Mouse (Mus musculus) liver, embryonic 11.5 days (tissue): ENCODE results near the gene Ifitm6. TPM values are rescaled to one million over a fixed set of nuclear protein-coding genes. Genes with fewer than 3 reads are reported as not detected.
"Not testable (repeated sequence)": the region's sequence is repeated elsewhere in the genome, so short reads cannot be mapped to it uniquely, and the experiment has no call there.

Experiments
- ATAC-seq: fragments of 200-750 bp; cut with Nextera tagmentation; replicated peaks from 2 replicates; pipeline ENCODE4 v1.8.0; 2017; ENCODE audit warnings: moderate number of reproducible peaks, mild to moderate bottlenecking, moderate TSS enrichment, moderate library complexity; ENCODE audit not compliant: low FRiP score
- DNase-seq: peaks from one replicate; pipeline ENCODE4 v3.0.0-alpha.2; 2017; ENCODE audit warnings: low spot score
- H3K27ac ChIP-seq: fragments of 300-500 bp; sonication (generic); 2 replicates; pipeline ENCODE4 v1.5.1; 2014; ENCODE audit warnings: mild to moderate bottlenecking, low read depth, low read length, control low read depth
- H3K27me3 ChIP-seq: fragments of 300-500 bp; sonication (generic); replicated peaks from 2 replicates; pipeline ENCODE4 v1.6.1; 2014; ENCODE audit warnings: low read length, mixed read lengths; ENCODE audit not compliant: control insufficient read depth, insufficient read depth
- H3K36me3 ChIP-seq: fragments of 300-500 bp; sonication (generic); 2 replicates; pipeline ENCODE4 v1.6.1; 2014; ENCODE audit warnings: mild to moderate bottlenecking, low read length, moderate library complexity, mixed read lengths; ENCODE audit not compliant: control insufficient read depth, insufficient read depth
- H3K4me1 ChIP-seq: fragments of 300-500 bp; sonication (generic); replicated peaks from 2 replicates; pipeline ENCODE4 v1.6.1; 2014; ENCODE audit warnings: low read length, mixed read lengths; ENCODE audit not compliant: control insufficient read depth, insufficient read depth
- H3K4me2 ChIP-seq: fragments of 300-500 bp; sonication (generic); 2 replicates; pipeline ENCODE4 v1.6.1; 2014; ENCODE audit warnings: mild to moderate bottlenecking, control low read depth, moderate library complexity
- H3K4me3 ChIP-seq: fragments of 300-500 bp; sonication (generic); 2 replicates; pipeline ENCODE4 v1.5.1; 2014; ENCODE audit warnings: low read depth, low read length, control low read depth
- H3K9ac ChIP-seq: fragments of 300-500 bp; sonication (generic); 2 replicates; pipeline ENCODE4 v1.6.1; 2014; ENCODE audit warnings: low read depth, low read length, control low read depth
- H3K9me3 ChIP-seq: fragments of 300-500 bp; sonication (generic); 2 replicates; pipeline ENCODE4 v1.6.1; 2016; ENCODE audit warnings: low read length, inconsistent platforms, mixed read lengths; ENCODE audit not compliant: control insufficient read depth
- WGBS: fragments of 180-500 bp; shearing (Covaris S2); extraction: QIAGEN DNeasy Blood & Tissue Kit; methylation state at CpG from one replicate; pipeline ENCODE4 v1.1.7; 2014; 5-methylcytosine and 5-hydroxymethylcytosine counted together
- polyA plus RNA-seq: library from polyadenylated mRNA; unstranded; fragments of >200 nt; fragmentation: Nextera tagmentation; extraction: Ambion mirVana; gene quantifications from 2 replicates; pipeline ENCODE4 v1.2.1, GENCODE M21; 2014

The Ifitm6 gene
- polyA plus RNA-seq, 1 experiment from 2014 or later: 0.90 TPM

DNA sequence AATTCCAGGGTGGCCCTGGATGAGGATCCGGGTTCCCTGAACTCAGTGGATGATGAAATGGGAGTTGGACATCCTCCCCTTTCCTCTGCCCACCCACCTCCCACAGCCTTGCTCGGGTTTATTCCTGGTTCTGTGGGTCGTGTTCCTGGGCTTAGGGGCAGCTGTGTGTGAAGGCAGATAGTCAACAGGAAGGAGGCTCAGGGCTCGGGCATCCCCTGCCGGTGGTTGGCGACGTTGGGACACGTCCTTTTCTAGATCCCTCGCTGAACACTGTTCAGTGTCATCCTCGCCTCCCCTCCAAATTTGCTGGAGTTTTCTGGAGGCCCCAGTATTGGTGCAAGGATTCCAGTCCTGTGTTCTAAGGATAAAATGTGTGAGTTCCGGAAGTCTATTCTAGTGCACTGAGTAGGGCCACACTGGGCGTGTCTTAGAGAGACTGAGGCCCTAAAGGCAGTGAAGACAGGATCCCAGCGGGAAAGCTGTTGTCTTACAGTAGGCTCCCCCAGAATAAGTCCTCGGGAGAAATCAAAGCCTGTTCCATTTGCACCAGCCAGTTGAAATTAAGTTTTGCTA is 26.5 kb downstream of the Ifitm6 start:
- ATAC-seq (no peak), DNase-seq (no peak)
- WGBS: 60% methylated on average over 14 of the region's 14 CpGs
- H3K27me3 ChIP-seq: no peaks in the 10 kb centered on the region
- H3K4me2 ChIP-seq: no peak overlapping the region
- H3K27ac ChIP-seq: no peak overlapping the region
- no peak overlapping the region for H3K9ac ChIP-seq
- H3K36me3 ChIP-seq: no peaks in the 10 kb centered on the region
- H3K4me3 ChIP-seq: no peak overlapping the region
- H3K4me1 ChIP-seq: 0 out of 2 replicates have a peak, but pooled peaks cover 2% of the 10 kb centered on the region
- H3K9me3 ChIP-seq: no peaks in the 10 kb centered on the region

DNA sequence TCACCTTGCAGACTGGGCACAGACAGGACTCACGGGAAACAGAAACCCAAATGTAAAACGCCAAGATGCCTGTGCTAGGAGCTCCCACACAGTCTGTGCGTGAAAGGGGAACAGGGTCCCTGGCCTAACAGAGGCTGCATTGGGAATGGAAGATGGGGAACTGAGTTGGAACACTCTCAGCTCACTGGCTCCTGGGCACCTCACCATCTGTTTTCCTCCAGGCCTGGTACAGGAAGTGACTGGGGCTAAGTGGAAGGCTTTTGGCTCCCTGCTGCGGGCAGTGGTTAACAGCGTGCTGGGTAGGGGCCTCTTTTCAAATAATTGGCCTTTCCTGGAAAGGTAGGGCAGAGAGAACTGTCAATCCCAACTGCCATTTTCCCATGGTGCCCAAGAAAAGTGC is 27.1 kb downstream of the Ifitm6 start:
- H3K9ac ChIP-seq: 0 out of 2 replicates have a peak overlapping the region, but pooled peaks have one; percentile 9
- H3K27me3 ChIP-seq: no peaks in the 10 kb centered on the region
- H3K4me1 ChIP-seq: 0 out of 2 replicates have a peak, but pooled peaks cover 2% of the 10 kb centered on the region
- no peak for ATAC-seq
- H3K4me3 ChIP-seq: no peak overlapping the region
- no peaks in the 10 kb centered on the region for H3K36me3 ChIP-seq
- no peak overlapping the region for H3K4me2 ChIP-seq
- no peak for DNase-seq
- H3K9me3 ChIP-seq: no peaks in the 10 kb centered on the region
- 42% methylated on average over 5 of the region's 5 CpGs for WGBS
- no peak overlapping the region for H3K27ac ChIP-seq

DNA sequence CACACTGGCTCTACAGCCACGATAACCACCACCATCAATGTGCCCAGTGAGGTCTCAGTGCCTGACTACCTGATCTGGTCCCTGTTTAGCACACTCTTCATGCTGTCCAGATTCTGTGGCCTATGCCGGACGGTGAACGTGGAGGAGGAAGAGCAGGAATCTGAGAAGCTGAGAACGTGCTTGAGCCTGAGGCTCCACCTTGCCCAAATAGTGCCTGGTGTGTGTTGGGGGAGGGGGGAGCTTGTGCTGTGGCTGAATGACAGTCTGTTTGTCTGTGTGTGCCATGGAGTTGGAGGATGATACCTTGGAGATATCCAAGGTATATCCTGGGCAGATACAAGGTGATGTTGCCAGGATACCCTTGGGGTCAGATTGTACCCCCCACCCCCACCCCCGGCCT is 27.5 kb downstream of the Ifitm6 start:
- 0 out of 2 replicates have a peak overlapping the region, but pooled peaks have one; percentile 9 for H3K9ac ChIP-seq
- 51% methylated on average over 6 of the region's 6 CpGs for WGBS
- 0 out of 2 replicates have a peak, but pooled peaks cover 2% of the 10 kb centered on the region for H3K4me1 ChIP-seq

DNA sequence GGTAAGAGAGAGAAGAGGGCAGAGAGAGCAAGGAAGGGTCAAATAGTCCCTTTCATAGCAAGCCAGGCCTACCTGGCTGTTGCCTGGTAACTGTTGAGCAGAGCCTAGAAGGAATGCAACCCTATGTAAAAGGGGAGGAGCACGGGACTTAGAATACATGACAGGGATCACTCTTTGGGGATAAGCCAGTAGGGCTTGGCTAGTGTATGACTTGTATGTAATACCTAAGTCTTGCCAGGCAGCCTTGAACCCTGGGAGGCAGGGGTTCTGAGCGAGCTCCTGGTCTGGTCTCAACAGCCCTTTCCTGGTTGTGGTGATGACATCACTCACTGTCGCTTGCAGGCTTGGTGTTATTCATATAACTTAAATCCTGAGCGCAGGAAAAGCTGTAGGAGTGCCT is 28.7 kb downstream of the Ifitm6 start:
- DNase-seq (no peak), ATAC-seq (no peak)
- Histone ChIP-seq H3K27ac (no peak overlapping the region), H3K9me3 (no peaks in the 10 kb centered on the region), H3K36me3 (no peaks in the 10 kb centered on the region), H3K4me1 (0 out of 2 replicates have a peak, but pooled peaks cover 2% of the 10 kb centered on the region), H3K9ac (no peak overlapping the region), H3K27me3 (no peaks in the 10 kb centered on the region), H3K4me3 (no peak overlapping the region), H3K4me2 (no peak overlapping the region)
- 59% methylated on average over 4 of the region's 4 CpGs for WGBS

More for the DNA sequence above, 27.5 kb downstream of the Ifitm6 start:
- no peaks in the 10 kb centered on the region for H3K27me3 ChIP-seq
- H3K36me3 ChIP-seq: no peaks in the 10 kb centered on the region
- no peak overlapping the region for H3K4me3 ChIP-seq
- DNase-seq (no peak), ATAC-seq (no peak; the same call in 1 of the 2 replicates)
- H3K4me2 ChIP-seq: no peak overlapping the region
- no peak overlapping the region for H3K27ac ChIP-seq
- H3K9me3 ChIP-seq: no peaks in the 10 kb centered on the region

DNA sequence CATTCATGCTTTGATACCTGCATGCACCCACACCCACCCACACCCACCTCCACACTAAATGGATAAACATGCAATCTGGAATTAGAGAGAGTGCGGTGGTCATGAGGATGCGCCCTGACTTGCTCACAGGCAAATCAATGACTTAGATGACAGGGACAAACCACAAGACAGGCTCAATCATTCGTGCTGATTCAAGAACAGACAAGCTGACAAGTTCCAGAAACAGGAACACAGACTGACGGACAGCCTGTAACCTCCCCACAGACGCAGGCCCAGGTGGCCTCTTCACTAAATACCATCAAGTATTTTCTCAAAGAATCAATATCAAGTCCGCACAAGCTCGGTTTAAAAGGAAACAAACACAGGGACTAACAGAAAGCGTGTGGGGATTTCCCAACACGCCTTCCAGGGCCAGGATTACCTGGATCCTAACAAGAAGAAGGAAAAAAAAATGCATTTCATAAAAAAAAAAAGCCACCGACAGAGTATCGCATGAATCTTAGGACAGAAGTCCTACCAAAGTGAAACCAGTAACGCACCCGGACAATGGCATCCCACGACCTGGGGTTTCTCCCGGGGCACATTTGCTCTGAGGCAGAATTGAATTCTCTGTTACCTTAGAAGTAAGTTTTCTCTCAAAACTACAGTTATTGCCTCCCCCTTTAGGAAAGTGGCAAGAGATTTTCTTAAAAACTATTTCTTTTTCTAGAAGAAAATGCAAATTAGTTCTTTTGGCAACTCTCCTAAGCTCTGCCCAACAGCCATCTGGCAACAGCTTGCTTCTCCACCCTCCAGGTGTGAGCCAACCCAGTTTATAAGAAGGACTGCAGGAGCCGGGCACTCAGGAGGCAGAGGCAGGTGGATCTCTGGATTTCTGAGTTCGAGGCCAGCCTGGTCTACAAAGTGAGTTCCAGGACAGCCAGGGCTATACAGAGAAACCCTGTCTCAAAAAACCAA is 30.3 kb downstream of the Ifitm6 start:
- Histone ChIP-seq H3K27me3 (0 out of 2 replicates have a peak, but pooled peaks cover 2% of the 10 kb centered on the region), H3K4me3 (no peak overlapping the region), H3K27ac (no peak overlapping the region), H3K9ac (no peak overlapping the region), H3K9me3 (no peaks in the 10 kb centered on the region), H3K4me2 (no peak overlapping the region), H3K4me1 (0 out of 2 replicates have a peak, but pooled peaks cover 2% of the 10 kb centered on the region), H3K36me3 (no peaks in the 10 kb centered on the region)
- whole genome bisulfite sequencing: 69% methylated on average over 17 of the region's 17 CpGs
- ATAC-seq (no peak), DNase-seq (peak; percentile 28)

DNA sequence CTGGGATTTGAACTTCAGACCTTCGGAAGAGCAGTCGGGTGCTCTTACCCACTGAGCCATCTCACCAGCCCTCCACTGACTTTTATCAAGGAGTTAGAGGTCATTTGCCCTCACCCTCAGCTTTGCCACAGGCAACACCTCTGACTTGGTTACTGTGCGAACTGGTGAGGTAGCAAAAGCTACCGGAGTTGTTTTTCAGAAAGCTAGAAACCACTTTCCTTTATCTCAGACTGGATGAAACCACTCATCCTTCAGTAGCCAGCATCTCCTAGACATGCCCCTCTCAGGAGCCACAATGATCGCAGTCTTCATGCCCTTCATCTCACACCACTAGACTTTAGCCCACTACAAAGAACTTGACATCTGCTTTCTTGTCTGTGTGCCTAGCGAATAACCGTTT is 34.8 kb downstream of the Ifitm6 start:
- 66% methylated on average over 7 of the region's 7 CpGs for WGBS
- DNase-seq (no peak), ATAC-seq (no peak)
- Histone ChIP-seq H3K4me2 (no peak overlapping the region), H3K9me3 (no peaks in the 10 kb centered on the region), H3K4me1 (no peaks in the 10 kb centered on the region), H3K27ac (no peak overlapping the region), H3K9ac (no peak overlapping the region), H3K36me3 (no peaks in the 10 kb centered on the region), H3K27me3 (peaks cover 2% of the 10 kb centered on the region; the same call in 1 of the 2 replicates), H3K4me3 (no peak overlapping the region)

DNA sequence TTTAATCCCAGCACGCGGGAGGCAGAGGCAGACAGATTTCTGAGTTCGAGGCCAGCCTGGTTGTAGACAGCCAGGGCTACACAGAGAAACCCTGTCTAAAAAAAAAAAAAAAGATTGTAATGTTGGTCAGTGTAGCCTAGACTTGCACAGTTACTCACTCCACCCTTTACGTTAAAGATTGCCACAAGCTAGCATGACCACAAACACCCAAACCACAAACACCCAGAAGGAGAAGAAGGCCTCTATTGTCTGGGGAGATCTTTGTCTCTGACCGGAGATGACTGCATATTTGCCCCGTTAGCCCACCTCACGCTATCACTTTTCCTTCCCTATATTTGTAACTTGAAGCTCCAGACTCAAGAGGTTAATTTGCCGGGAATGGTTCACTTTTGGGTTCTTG is 36.0 kb downstream of the Ifitm6 start:
- Histone ChIP-seq H3K27ac (no peak overlapping the region), H3K4me3 (no peak overlapping the region), H3K4me2 (no peak overlapping the region), H3K9me3 (no peaks in the 10 kb centered on the region), H3K36me3 (no peaks in the 10 kb centered on the region), H3K27me3 (peaks cover 2% of the 10 kb centered on the region; the same call in 1 of the 2 replicates), H3K9ac (no peak overlapping the region), H3K4me1 (no peaks in the 10 kb centered on the region)
- DNase-seq: no peak
- WGBS: 50% methylated on average over 8 of the region's 8 CpGs
- no peak for ATAC-seq

DNA sequence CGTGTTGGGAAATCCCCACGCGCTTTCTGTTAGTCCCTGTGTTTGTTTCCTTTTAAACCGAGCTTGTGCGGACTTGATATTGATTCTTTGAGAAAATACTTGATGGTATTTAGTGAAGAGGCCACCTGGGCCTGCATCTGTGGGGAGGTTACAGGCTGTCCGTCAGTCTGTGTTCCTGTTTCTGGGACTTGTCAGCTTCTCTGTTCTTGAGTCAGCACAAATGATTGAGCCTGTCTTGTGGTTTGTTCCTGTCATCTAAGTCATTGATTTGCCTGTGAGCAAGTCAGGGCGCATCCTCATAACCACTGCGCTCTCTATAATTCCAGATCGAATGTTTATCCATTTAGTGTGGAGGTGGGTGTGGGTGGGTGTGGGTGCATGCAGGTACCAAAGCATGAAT is 41.0 kb downstream of the Ifitm6 start:
- ATAC-seq, H3K27me3 ChIP-seq, H3K9me3 ChIP-seq, H3K4me2 ChIP-seq, H3K4me1 ChIP-seq, H3K27ac ChIP-seq, H3K36me3 ChIP-seq, DNase-seq, H3K9ac ChIP-seq, H3K4me3 ChIP-seq: not testable (repeated sequence)
- WGBS: 79% methylated on average over 9 of the region's 9 CpGs
